Mouse (Mus musculus) stomach, embryonic 16.5 days (tissue): ENCODE measurements around the gene 5031439G07Rik. TPM values are rescaled to one million over a fixed set of nuclear protein-coding genes. Genes with fewer than 3 reads are reported as not detected.

Experiments used
- ATAC-seq: fragments of 200-750 bp; cut with Nextera tagmentation; 2 replicates; pipeline ENCODE4 v1.8.0; 2017; ENCODE audit warnings: moderate number of reproducible peaks, moderate TSS enrichment; ENCODE audit not compliant: insufficient read depth, low FRiP score
- H3K27ac ChIP-seq: fragments of 300-500 bp; sonication (generic); 2 replicates; pipeline ENCODE4 v1.5.1; 2014; ENCODE audit warnings: low read length
- H3K27me3 ChIP-seq: fragments of 300-500 bp; sonication (generic); 2 replicates; pipeline ENCODE4 v1.6.1; 2014; ENCODE audit warnings: low read length, control low read depth, mixed read lengths; ENCODE audit not compliant: control insufficient read depth, insufficient read depth
- H3K36me3 ChIP-seq: fragments of 300-500 bp; sonication (generic); 2 replicates; pipeline ENCODE4 v1.6.1; 2014; ENCODE audit warnings: low read length; ENCODE audit not compliant: control insufficient read depth, insufficient read depth
- H3K4me1 ChIP-seq: fragments of 300-500 bp; sonication (generic); 2 replicates; pipeline ENCODE4 v1.6.1; 2014; ENCODE audit warnings: low read length, control low read depth, mixed read lengths; ENCODE audit not compliant: control insufficient read depth, insufficient read depth
- H3K4me2 ChIP-seq: fragments of 300-500 bp; sonication (generic); 2 replicates; pipeline ENCODE4 v1.6.1; 2014; ENCODE audit warnings: low read depth, low read length, mixed read lengths
- H3K4me3 ChIP-seq: fragments of 300-500 bp; sonication (generic); replicated peaks from 2 replicates; pipeline ENCODE4 v1.5.1; 2014; ENCODE audit warnings: mild to moderate bottlenecking, low read length
- H3K9ac ChIP-seq: fragments of 300-500 bp; sonication (generic); 2 replicates; pipeline ENCODE4 v1.6.1; 2014; ENCODE audit warnings: low read length
- H3K9me3 ChIP-seq: fragments of 300-500 bp; sonication (generic); replicated peaks from 2 replicates; pipeline ENCODE4 v1.6.1; 2016; ENCODE audit warnings: low read length, control low read depth; ENCODE audit not compliant: control insufficient read depth
- WGBS: fragments of 180-500 bp; shearing (Covaris S2); extraction: QIAGEN DNeasy Blood & Tissue Kit; methylation state at CpG from one replicate; pipeline ENCODE4 v1.1.7; 2014; 5-methylcytosine and 5-hydroxymethylcytosine counted together
- polyA plus RNA-seq: library from polyadenylated mRNA; unstranded; fragments of >200 nt; fragmentation: Nextera tagmentation; extraction: Ambion mirVana; gene quantifications from 2 replicates; pipeline ENCODE4 v1.2.1, GENCODE M21; 2015

Gene 5031439G07Rik
- polyA plus RNA-seq, 1 experiment from 2014 or later, result 7.7 TPM

DNA sequence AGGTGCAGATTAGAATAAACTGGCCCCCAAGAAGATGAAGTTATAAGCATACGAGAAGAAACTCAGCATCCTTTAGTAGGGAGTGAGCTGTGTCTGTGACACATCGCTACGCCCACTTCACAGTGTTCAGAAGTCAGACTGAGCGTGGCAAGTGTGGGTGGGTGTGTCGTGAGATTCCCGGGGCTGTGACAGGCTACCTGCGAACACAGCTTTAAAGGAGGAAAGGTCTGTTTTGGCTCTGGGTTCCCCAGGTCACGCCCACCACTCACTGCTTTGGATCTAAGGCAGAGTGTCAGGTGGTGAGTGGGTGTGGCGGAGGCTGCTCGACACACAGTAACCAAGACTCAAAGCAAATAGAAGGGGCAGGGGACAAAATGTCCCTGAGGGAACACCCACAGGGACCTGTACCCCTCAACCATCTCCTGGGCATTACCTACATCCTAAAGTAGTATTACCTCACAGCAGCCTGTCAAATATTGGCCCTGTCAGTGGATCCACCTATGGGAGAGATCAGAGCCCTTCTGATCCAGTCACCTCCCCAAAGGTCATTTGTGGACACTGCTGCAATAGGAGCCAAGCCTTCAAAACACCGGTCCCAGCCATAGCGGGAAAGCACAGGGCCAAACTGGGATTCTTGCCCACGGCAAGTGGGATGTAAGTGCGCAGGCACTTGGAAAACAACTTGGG lies 9.6 kb upstream of the 5031439G07Rik start:
- no peaks in the 10 kb centered on the region for H3K36me3 ChIP-seq
- H3K4me3 ChIP-seq, result no peak overlapping the region
- no peaks in the 10 kb centered on the region for H3K27me3 ChIP-seq
- H3K9me3 ChIP-seq, result no peaks in the 10 kb centered on the region
- H3K4me2 ChIP-seq, result no peak overlapping the region
- WGBS, result 51% methylated on average over 14 of the region's 14 CpGs
- no peak for ATAC-seq
- no peak overlapping the region for H3K9ac ChIP-seq
- H3K27ac ChIP-seq, result no peak overlapping the region
- H3K4me1 ChIP-seq, result 0 out of 2 replicates have a peak, but pooled peaks cover 6% of the 10 kb centered on the region

DNA sequence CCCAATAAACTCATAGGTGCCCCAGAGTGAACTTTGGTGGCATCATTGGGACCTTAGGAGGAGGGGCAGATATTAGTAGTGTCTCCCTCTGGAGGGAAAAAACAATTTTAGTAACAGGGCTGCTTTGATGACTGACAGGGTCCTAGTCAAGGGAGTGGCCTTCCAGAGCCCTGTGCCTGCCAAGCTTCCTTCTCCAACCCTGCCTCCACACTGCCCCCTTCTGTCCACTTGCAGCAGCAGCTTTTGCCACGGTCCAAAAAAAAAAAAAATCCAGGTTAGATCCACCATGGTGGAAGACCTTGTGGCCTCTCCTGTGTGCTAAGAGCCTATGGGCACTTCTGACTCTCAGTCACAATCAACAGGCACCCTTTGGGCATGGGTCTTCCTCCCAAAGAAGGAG lies 7.6 kb upstream of the 5031439G07Rik start:
- H3K9ac ChIP-seq, result no peak overlapping the region
- no peaks in the 10 kb centered on the region for H3K9me3 ChIP-seq
- no peak overlapping the region for H3K27ac ChIP-seq
- no peak overlapping the region for H3K4me2 ChIP-seq
- H3K27me3 ChIP-seq, result no peaks in the 10 kb centered on the region
- WGBS, result 7% methylated on average over 1 of the region's 1 CpGs
- 0 out of 2 replicates have a peak, but pooled peaks cover 3% of the 10 kb centered on the region for H3K4me1 ChIP-seq
- no peak overlapping the region for H3K4me3 ChIP-seq
- H3K36me3 ChIP-seq, result no peaks in the 10 kb centered on the region
- no peak for ATAC-seq

DNA sequence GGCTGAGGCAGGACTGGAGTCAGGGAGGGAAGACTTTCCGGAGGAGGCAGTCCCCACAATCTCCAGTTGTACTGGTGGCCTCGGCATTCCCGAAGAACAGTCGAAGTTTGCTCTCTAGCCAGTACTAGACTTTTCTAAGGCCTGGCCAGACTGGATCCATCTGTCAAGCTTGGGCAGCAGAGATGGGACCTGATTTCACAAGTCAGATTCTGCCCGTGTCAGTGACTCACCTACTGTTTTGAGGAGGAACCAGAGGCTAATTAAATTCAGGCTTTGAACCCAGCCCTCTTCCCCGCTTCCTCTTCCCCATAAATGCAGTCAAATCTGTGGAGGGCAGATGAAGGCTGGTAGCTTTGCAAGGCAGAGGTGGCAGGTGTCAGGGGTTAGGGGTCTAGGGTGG lies 6.7 kb upstream of the 5031439G07Rik start:
- no peak for ATAC-seq
- 32% methylated on average over 6 of the region's 6 CpGs for WGBS
- H3K9me3 ChIP-seq, result no peaks in the 10 kb centered on the region
- H3K36me3 ChIP-seq, result no peaks in the 10 kb centered on the region
- 0 out of 2 replicates have a peak, but pooled peaks cover 3% of the 10 kb centered on the region for H3K4me1 ChIP-seq
- no peak overlapping the region for H3K4me3 ChIP-seq
- H3K27me3 ChIP-seq, result no peaks in the 10 kb centered on the region
- no peak overlapping the region for H3K4me2 ChIP-seq
- H3K9ac ChIP-seq, result peak overlapping the region; percentile 35; the same call in 1 of the 2 replicates
- peak overlapping the region; percentile 83 for H3K27ac ChIP-seq

DNA sequence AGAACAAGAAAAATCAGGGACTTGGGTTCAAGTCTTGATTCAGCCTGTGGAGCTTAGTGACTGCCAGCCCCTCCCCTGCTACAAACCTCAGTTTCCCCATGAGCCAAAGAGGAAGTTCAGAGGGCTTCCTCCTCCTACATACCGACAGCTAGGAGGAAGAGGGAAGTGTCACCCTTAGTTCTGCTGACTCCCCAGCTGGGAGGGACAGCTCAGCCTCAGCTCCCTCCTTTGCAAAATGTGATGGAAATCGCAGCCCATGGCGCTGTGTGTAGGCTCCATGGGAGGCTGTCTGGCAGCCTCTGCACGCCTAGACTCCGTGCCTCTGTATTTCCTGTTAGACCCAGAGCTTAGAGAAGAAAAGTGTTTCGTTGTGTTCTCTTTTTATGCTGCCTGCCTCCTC lies 6.1 kb upstream of the 5031439G07Rik start:
- Histone ChIP-seq H3K4me1 (0 out of 2 replicates have a peak, but pooled peaks cover 3% of the 10 kb centered on the region), H3K27ac (peak overlapping the region; percentile 83), H3K36me3 (no peaks in the 10 kb centered on the region), H3K27me3 (no peaks in the 10 kb centered on the region), H3K4me3 (no peak overlapping the region), H3K4me2 (no peak overlapping the region), H3K9me3 (no peaks in the 10 kb centered on the region), H3K9ac (peak overlapping the region; percentile 35; the same call in 1 of the 2 replicates)
- ATAC-seq, result no peak
- WGBS, result 25% methylated on average over 6 of the region's 6 CpGs

DNA sequence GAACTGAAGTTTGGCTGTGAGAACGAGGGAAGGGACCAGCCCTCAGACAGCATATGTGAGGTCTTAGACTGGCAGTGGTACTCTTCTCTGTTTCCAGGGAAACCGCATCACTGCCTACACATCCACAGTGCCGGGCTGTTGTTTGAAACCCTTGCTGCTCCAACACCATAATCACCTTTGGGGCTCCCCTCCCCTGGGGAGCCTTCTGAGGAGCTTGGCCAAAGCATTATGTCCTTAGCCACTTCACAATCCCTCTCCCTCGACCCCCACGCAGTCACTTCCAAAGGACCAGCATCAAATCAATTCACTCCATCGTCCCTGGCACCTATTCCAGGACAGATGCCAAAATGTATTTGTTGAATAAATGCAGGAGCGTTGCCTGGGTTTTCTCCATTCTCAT lies 1.4 kb upstream of the 5031439G07Rik start:
- H3K36me3 ChIP-seq, result no peaks in the 10 kb centered on the region
- H3K4me2 ChIP-seq, result no peak overlapping the region
- peaks cover 22% of the 10 kb centered on the region for H3K4me1 ChIP-seq
- H3K27ac ChIP-seq, result no peak overlapping the region
- H3K9me3 ChIP-seq, result no peaks in the 10 kb centered on the region
- no peak overlapping the region for H3K4me3 ChIP-seq
- H3K27me3 ChIP-seq, result no peaks in the 10 kb centered on the region
- H3K9ac ChIP-seq, result no peak overlapping the region
- 71% methylated on average over 7 of the region's 7 CpGs for WGBS
- ATAC-seq, result no peak

DNA sequence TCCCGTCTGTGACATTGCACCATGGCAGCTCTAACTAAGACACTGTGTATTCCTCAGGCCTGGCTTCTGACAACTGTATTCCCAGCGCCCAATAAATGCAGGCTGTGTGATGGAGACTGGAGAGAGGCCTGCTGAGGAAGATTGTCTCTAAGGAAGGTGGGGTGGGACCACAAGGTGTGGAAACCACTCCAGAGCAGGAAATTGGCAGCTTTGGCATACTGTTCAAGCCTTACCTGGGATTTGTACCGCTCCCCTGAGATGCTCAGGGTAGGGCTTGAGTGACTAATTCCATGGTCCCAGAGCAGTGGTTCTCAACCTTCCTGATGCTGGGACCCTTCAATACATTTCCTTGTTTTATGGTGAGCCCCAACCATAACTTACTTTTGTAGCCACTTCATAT lies 747 bp upstream of the 5031439G07Rik start:
- Histone ChIP-seq H3K4me1 (peaks cover 19% of the 10 kb centered on the region), H3K27ac (no peak overlapping the region), H3K4me3 (no peak overlapping the region), H3K36me3 (no peaks in the 10 kb centered on the region), H3K9me3 (no peaks in the 10 kb centered on the region), H3K4me2 (no peak overlapping the region), H3K27me3 (no peaks in the 10 kb centered on the region), H3K9ac (no peak overlapping the region)
- ATAC-seq, result no peak
- 74% methylated on average over 3 of the region's 3 CpGs for WGBS

DNA sequence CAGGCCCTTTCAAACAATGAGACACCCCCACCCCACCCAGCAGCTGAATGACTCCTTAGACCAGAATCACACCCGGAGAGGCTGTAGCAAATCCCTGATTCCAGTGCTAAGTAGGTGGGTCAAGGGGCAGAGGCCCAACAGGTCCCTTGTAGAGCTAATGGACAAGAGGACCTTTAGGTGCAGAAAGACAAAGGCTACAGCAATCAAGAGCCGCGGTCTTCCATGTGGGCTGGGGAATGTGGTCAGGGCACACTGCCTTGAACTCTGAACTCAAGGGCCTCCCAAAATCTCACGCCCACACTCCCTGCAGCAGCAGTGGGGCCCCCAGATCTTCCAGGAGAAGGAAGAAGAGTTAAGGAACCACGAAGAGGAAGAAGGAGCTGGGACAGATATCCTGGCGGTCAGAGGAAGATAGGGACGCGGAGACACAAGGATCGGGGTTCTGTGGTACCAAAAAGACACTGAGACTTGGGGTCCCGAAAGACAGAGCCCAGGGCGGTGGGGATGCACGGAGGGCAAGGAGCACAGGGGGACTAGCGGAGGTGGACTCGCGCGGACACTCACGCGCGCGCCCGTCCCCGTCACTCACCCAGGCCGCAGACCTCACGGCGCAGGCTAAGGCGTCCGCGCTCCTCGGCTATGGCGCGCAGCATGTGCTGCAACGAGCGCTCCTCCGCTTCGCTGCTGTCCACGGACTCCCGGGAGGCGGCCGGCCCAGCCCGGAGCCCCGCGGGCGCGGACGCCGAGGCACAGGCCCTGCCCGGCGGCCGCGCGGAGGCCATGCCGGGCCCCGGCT lies 1.1 kb downstream of the 5031439G07Rik start:
- Histone ChIP-seq H3K36me3 (no peaks in the 10 kb centered on the region), H3K9ac (peak overlapping the region; percentile 93), H3K27ac (peak overlapping the region; percentile 69), H3K27me3 (no peaks in the 10 kb centered on the region), H3K4me3 (peak overlapping the region; percentile 81), H3K9me3 (no peaks in the 10 kb centered on the region), H3K4me1 (peaks cover 19% of the 10 kb centered on the region), H3K4me2 (peak overlapping the region; percentile 81)
- WGBS, result under 1% methylated on average over 52 of the region's 53 CpGs
- ATAC-seq, result peak; percentile 34

DNA sequence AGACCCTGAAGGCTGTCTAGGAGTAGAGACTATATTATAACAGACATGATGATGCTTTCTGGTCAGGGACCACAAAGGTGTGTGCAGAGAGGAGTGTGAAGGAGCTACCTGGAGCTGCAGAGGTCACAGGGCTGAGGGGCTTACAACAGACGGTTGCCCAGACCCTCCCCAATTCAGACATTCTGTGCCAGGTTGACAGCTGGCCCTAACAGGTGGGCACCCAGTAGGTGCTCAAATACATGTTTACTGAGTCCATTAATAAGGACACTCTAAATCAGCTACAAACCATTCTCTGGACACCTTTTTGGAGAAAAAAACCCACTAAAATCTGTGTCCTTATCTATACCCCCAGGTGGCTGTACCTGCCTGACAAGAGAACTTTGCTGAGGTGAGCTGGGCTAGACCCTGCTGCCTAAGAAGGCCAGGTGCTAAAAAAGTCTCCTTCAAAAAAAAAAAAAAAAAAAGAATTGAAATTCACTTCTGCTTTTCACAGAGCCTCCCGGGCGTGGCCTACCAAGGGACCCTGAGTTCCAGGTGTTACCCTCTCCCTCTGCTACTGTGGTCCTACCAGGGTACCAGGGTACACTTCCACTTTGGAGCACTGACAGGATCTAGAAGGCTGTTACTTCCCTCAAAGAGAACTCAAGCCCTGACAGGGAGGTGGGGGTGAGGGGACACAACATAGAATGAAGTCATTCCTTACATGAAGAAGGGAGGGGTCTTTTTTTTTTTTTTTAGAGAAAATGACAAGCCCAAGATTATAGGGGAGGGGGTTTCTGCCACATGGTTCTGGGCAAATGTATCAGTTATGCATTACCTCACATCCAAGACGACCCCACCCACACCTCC lies 2.0 kb downstream of the 5031439G07Rik start:
- 63% methylated on average over 4 of the region's 4 CpGs for WGBS
- H3K36me3 ChIP-seq, result no peaks in the 10 kb centered on the region
- ATAC-seq, result no peak
- H3K27me3 ChIP-seq, result no peaks in the 10 kb centered on the region
- H3K4me3 ChIP-seq, result peak overlapping the region; percentile 81
- peaks cover 19% of the 10 kb centered on the region for H3K4me1 ChIP-seq
- H3K27ac ChIP-seq, result no peak overlapping the region
- H3K9me3 ChIP-seq, result no peaks in the 10 kb centered on the region
- H3K9ac ChIP-seq, result peak overlapping the region; percentile 93
- H3K4me2 ChIP-seq, result peak overlapping the region; percentile 81
